Mouse (Mus musculus): ENCODE measurements around the gene Olfr319.
"Not testable (repeated sequence)": the region's sequence is repeated elsewhere in the genome, so short reads cannot be mapped to it uniquely, and the experiment has no call there.

The Olfr319 gene

GRCm38 (mm10) chr11:58698862-58699261, at the start of gene Olfr319:
Gene Olfr319, plus strand, starts transcription at chr11:58699162.
- DNase-seq (ENCODE audit: low read depth, low spot score) = no peak

GRCm38 (mm10) chr11:58655151-58655550, 43.8 kb upstream of the Olfr319 start:
- DNase-seq (ENCODE audit: low read depth, low spot score) = no peak

GRCm38 (mm10) chr11:58658596-58658995, 40.4 kb upstream of the Olfr319 start, which contains the start of gene Olfr322:
Gene Olfr322, plus strand, starts transcription at chr11:58658782.
- DNase-seq (ENCODE audit: low read depth, low spot score) = no peak

GRCm38 (mm10) chr11:58669252-58669651, 29.7 kb upstream of the Olfr319 start:
- DNase-seq (ENCODE audit: low read depth, low spot score) = no peak

GRCm38 (mm10) chr11:58671825-58672224, 27.1 kb upstream of the Olfr319 start:
- DNase-seq (ENCODE audit: low read depth, low spot score) = no peak

GRCm38 (mm10) chr11:58680799-58681198, 18.2 kb upstream of the Olfr319 start, which contains the start of gene Olfr320:
Gene Olfr320, plus strand, starts transcription at chr11:58681099.
- no peak for DNase-seq (ENCODE audit: low read depth, low spot score)

GRCm38 (mm10) chr11:58709086-58709485, 10.1 kb downstream of the Olfr319 start:
- DNase-seq (ENCODE audit: low read depth, low spot score) = no peak

- DNase-seq (ENCODE audit: low read depth, low spot score) = not testable (repeated sequence)
Observed at GRCm38 (mm10) chr11:58717723-58718122, 18.8 kb downstream of the Olfr319 start.

- DNase-seq (ENCODE audit: low read depth, low spot score) = no peak
Observed at GRCm38 (mm10) chr11:58719701-58720100, 20.7 kb downstream of the Olfr319 start.

GRCm38 (mm10) chr11:58723914-58724313, 25.0 kb downstream of the Olfr319 start, which contains the start of gene Olfr318:
Gene Olfr318, minus strand, starts transcription at chr11:58724014.
- DNase-seq (ENCODE audit: low read depth, low spot score) = no peak

GRCm38 (mm10) chr11:58727896-58728650, 29.1 kb downstream of the Olfr319 start:
- not testable (repeated sequence) for DNase-seq (ENCODE audit: low read depth, low spot score)

GRCm38 (mm10) chr11:58733372-58733771, 34.4 kb downstream of the Olfr319 start:
- no peak for DNase-seq (ENCODE audit: low read depth, low spot score)

- no peak for DNase-seq (ENCODE audit: low read depth, low spot score)
Observed at GRCm38 (mm10) chr11:58738792-58739262, 39.9 kb downstream of the Olfr319 start, which contains the start of gene Olfr317. Gene Olfr317, minus strand, starts transcription at chr11:58739212.

- not testable (repeated sequence) for DNase-seq (ENCODE audit: low read depth, low spot score)
Observed at GRCm38 (mm10) chr11:58751096-58751495, 52.1 kb downstream of the Olfr319 start.

GRCm38 (mm10) chr11:58752434-58752833, 53.5 kb downstream of the Olfr319 start, which contains the start of gene Olfr316:
Gene Olfr316, plus strand, starts transcription at chr11:58752734.
- DNase-seq (ENCODE audit: low read depth, low spot score) = no peak
